Mouse (Mus musculus) G1E (cell line): Measurements from ENCODE around the gene Fahd2a.

Experiments
- CTCF ChIP-seq: IDR thresholded peaks from 2 replicates; pipeline ENCODE4 v1.5.1; 2012; ENCODE audit warnings: low read depth, low read length, inconsistent platforms, mixed read lengths
- GATA1 ChIP-seq: IDR thresholded peaks from 2 replicates; pipeline ENCODE4 v1.6.1; 2012; ENCODE audit warnings: borderline replicate concordance, low read length, inconsistent platforms, mixed read lengths

DNA sequence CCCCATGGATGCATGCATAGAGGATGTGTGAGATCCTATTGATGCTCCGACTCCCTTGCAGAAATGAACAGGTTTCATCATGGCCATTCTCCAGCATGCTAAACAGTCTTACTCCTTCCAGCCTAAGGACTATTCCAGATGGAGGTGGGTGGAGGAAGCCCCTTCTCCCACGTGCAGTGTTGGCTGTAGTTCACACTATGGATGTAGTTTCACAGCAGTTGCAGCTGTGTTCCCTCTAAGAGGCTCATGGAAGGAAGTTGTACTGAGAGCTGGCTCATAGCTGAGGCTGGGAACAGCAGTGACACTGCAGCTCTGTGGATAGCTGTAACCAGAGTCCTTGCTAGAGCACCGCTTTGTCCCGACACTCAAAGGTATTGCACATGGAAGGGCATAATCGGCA, 6.7 kb downstream of the Fahd2a start:
- TF ChIP-seq CTCF, result no peak
- TF ChIP-seq GATA1, result no peak
